Mouse (Mus musculus): Measurements from ENCODE around the gene Dnaja3. TPM values are rescaled to one million over a fixed set of nuclear protein-coding genes. Genes with fewer than 3 reads are reported as not detected.

Gene Dnaja3
- polyA plus RNA-seq, 2 experiments, result 18.8 to 34.1 TPM

DNA sequence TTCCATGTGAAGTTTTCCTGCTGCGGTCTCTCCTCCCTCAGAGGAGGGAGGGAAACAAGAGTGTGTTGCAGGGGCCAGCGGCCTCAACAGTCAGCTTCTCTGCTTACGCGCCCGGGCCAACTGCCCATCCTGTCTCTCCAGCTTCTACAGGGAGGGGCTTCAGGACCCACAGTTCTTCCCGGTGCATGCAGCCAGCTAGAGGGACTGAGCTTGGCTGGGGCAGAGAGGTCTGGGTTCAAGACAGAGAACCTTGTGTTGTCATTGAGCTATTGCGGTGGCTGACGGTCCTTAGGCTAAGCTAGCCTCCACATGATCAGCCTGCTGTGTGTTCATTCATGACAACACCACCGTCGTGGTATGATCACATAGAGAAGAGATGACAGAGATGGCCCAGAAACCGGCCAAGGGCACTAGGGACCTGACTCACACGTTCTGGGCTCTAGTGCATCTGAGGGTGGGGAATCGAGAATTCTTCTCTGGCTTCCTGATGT is 7.9 kb downstream of the Dnaja3 start:
- TF ChIP-seq EP300 (IDR thresholded peaks at IDR 0.05; ENCODE audit: low read depth) (no peak), CTCF (IDR thresholded peaks at IDR 0.05; ENCODE audit: low read depth) (no peak)
- Histone ChIP-seq H3K4me2 (ENCODE audit: low read depth) (no peak overlapping the region), H3K27me3 (ENCODE audit: control insufficient read depth, insufficient read depth, low read length) (no peaks in the 10 kb centered on the region), H3K9me3 (ENCODE audit: control insufficient read depth, low read length) (no peaks in the 10 kb centered on the region), H3K4me3 (ENCODE audit: insufficient read depth in 1 of 2, low read depth in 2 of 2, low read length in 2 of 2) (no peak overlapping the region), H3K4me1 (replicated peaks; ENCODE audit: control insufficient read depth in 2 of 2, insufficient read depth in 2 of 2, low read length in 1 of 2) (0 out of 4 replicates have a peak, but pooled peaks cover 0 to 2% of the 10 kb centered on the region in 2 experiments), H3K36me3 (replicated peaks; ENCODE audit: control insufficient read depth, insufficient read depth, low read depth) (no peaks in the 10 kb centered on the region), H3K27ac (no peak overlapping the region), H3K9ac (replicated peaks) (no peak overlapping the region)
- ATAC-seq (ENCODE audit: insufficient read depth) (no peak), DNase-seq (ENCODE audit: low read depth in 3 of 3, low spot score in 3 of 3) (no peak)
- 75% methylated on average over 13 of the region's 13 CpGs for WGBS (ENCODE audit: insufficient replicate concordance)

DNA sequence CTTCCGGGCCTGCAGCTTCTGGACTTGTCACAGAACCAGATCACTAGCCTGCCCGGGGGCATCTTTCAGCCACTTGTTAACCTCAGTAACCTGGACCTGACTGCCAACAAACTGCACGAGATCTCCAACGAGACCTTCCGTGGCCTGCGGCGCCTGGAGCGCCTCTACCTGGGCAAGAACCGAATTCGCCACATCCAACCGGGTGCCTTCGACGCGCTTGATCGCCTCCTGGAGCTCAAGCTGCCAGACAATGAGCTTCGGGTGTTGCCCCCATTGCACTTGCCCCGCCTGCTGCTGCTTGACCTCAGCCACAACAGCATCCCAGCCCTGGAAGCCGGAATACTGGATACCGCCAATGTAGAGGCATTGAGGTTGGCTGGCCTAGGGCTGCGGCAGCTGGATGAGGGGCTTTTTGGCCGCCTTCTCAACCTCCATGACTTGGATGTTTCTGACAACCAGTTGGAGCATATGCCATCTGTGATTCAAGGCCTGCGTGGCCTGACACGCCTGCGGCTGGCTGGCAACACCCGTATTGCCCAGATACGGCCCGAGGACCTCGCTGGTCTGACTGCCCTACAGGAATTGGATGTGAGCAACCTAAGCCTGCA is 8.7 kb downstream of the Dnaja3 start:
- ATAC-seq (ENCODE audit: insufficient read depth) (no peak), DNase-seq (ENCODE audit: low read depth in 3 of 3, low spot score in 3 of 3) (no peak)
- Histone ChIP-seq H3K9me3 (ENCODE audit: control insufficient read depth, low read length) (no peaks in the 10 kb centered on the region), H3K4me2 (ENCODE audit: low read depth) (no peak overlapping the region), H3K27me3 (ENCODE audit: control insufficient read depth, insufficient read depth, low read length) (no peaks in the 10 kb centered on the region), H3K4me3 (ENCODE audit: insufficient read depth in 1 of 2, low read depth in 2 of 2, low read length in 2 of 2) (no peak overlapping the region), H3K9ac (replicated peaks) (no peak overlapping the region), H3K36me3 (replicated peaks; ENCODE audit: control insufficient read depth, insufficient read depth, low read depth) (no peaks in the 10 kb centered on the region), H3K27ac (no peak overlapping the region), H3K4me1 (replicated peaks; ENCODE audit: control insufficient read depth in 2 of 2, insufficient read depth in 2 of 2, low read length in 1 of 2) (no peaks in the 10 kb centered on the region)
- TF ChIP-seq CTCF (IDR thresholded peaks at IDR 0.05; ENCODE audit: low read depth) (no peak), EP300 (IDR thresholded peaks at IDR 0.05; ENCODE audit: low read depth) (no peak)
- WGBS (ENCODE audit: insufficient replicate concordance), result 82% methylated on average over 28 of the region's 28 CpGs

GRCm38 (mm10) chr16:4649211-4649610 is 9.4 kb downstream of the Dnaja3 start:
- TF ChIP-seq CTCF (IDR thresholded peaks at IDR 0.05; ENCODE audit: low read depth), result no peak
- no peak for TF ChIP-seq EP300 (IDR thresholded peaks at IDR 0.05; ENCODE audit: low read depth)

GRCm38 (mm10) chr16:4649692-4650091 is 9.9 kb downstream of the Dnaja3 start:
- TF ChIP-seq EP300 (IDR thresholded peaks at IDR 0.05; ENCODE audit: low read depth) (no peak), CTCF (IDR thresholded peaks at IDR 0.05; ENCODE audit: low read depth) (no peak)
- 81% methylated on average over 11 of the region's 11 CpGs for WGBS (ENCODE audit: insufficient replicate concordance)
- DNase-seq (ENCODE audit: low read depth in 3 of 3, low spot score in 3 of 3), result no peak
- H3K27ac ChIP-seq, result no peak overlapping the region
- H3K9me3 ChIP-seq (ENCODE audit: control insufficient read depth, low read length), result no peaks in the 10 kb centered on the region
- no peaks in the 10 kb centered on the region for H3K27me3 ChIP-seq (ENCODE audit: control insufficient read depth, insufficient read depth, low read length)
- no peaks in the 10 kb centered on the region for H3K4me1 ChIP-seq (replicated peaks; ENCODE audit: control insufficient read depth in 2 of 2, insufficient read depth in 2 of 2, low read length in 1 of 2)
- no peaks in the 10 kb centered on the region for H3K36me3 ChIP-seq (replicated peaks; ENCODE audit: control insufficient read depth, insufficient read depth, low read depth)
- H3K4me3 ChIP-seq (ENCODE audit: insufficient read depth in 1 of 2, low read depth in 2 of 2, low read length in 2 of 2), result no peak overlapping the region
- no peak overlapping the region for H3K4me2 ChIP-seq (ENCODE audit: low read depth)
- ATAC-seq (ENCODE audit: insufficient read depth), result no peak
- no peak overlapping the region for H3K9ac ChIP-seq (replicated peaks)

More at GRCm38 (mm10) chr16:4649211-4649610, 9.4 kb downstream of the Dnaja3 start:
- H3K9ac ChIP-seq (replicated peaks), result no peak overlapping the region
- H3K4me1 ChIP-seq (replicated peaks; ENCODE audit: control insufficient read depth in 2 of 2, insufficient read depth in 2 of 2, low read length in 1 of 2), result no peaks in the 10 kb centered on the region
- H3K9me3 ChIP-seq (ENCODE audit: control insufficient read depth, low read length), result no peaks in the 10 kb centered on the region
- no peak overlapping the region for H3K4me2 ChIP-seq (ENCODE audit: low read depth)
- ATAC-seq (ENCODE audit: insufficient read depth), result no peak
- no peak overlapping the region for H3K4me3 ChIP-seq (ENCODE audit: insufficient read depth in 1 of 2, low read depth in 2 of 2, low read length in 2 of 2)
- no peaks in the 10 kb centered on the region for H3K27me3 ChIP-seq (ENCODE audit: control insufficient read depth, insufficient read depth, low read length)
- WGBS (ENCODE audit: insufficient replicate concordance), result 77% methylated on average over 5 of the region's 5 CpGs
- no peaks in the 10 kb centered on the region for H3K36me3 ChIP-seq (replicated peaks; ENCODE audit: control insufficient read depth, insufficient read depth, low read depth)
- DNase-seq (ENCODE audit: low read depth in 3 of 3, low spot score in 3 of 3), result no peak
- H3K27ac ChIP-seq, result no peak overlapping the region

- Histone ChIP-seq H3K4me1 (replicated peaks; ENCODE audit: control insufficient read depth in 2 of 2, insufficient read depth in 2 of 2, low read length in 1 of 2) (0 out of 4 replicates have a peak, but pooled peaks cover 0 to 2% of the 10 kb centered on the region in 2 experiments), H3K9me3 (ENCODE audit: control insufficient read depth, low read length) (no peaks in the 10 kb centered on the region), H3K27me3 (ENCODE audit: control insufficient read depth, insufficient read depth, low read length) (no peaks in the 10 kb centered on the region), H3K36me3 (replicated peaks; ENCODE audit: control insufficient read depth, insufficient read depth, low read depth) (no peaks in the 10 kb centered on the region), H3K27ac (no peak overlapping the region), H3K9ac (replicated peaks) (no peak overlapping the region), H3K4me3 (ENCODE audit: insufficient read depth in 1 of 2, low read depth in 2 of 2, low read length in 2 of 2) (no peak overlapping the region), H3K4me2 (ENCODE audit: low read depth) (no peak overlapping the region)
- DNase-seq (ENCODE audit: low read depth in 3 of 3, low spot score in 3 of 3) (no peak), ATAC-seq (ENCODE audit: insufficient read depth) (no peak)
- TF ChIP-seq CTCF (IDR thresholded peaks at IDR 0.05; ENCODE audit: low read depth) (no peak), EP300 (IDR thresholded peaks at IDR 0.05; ENCODE audit: low read depth) (no peak)
- WGBS (ENCODE audit: insufficient replicate concordance), result 74% methylated on average over 3 of the region's 3 CpGs
These were observed 10.4 kb downstream of the Dnaja3 start for GRCm38 (mm10) chr16:4650161-4650560.
